Mouse (Mus musculus) thymus, adult 2 months (tissue): ENCODE measurements around the gene Dxo.

Experiments used
- CTCF ChIP-seq: fragments of 200-500 bp; IDR thresholded peaks from 2 replicates; pipeline ENCODE4 v1.5.1; 2012; ENCODE audit warnings: mild to moderate bottlenecking, control low read depth, low read length, moderate library complexity, borderline replicate concordance; ENCODE audit not compliant: control insufficient read depth, poor library complexity, insufficient read depth; ENCODE audit errors: extremely low read depth
- POLR2A ChIP-seq: fragments of 200-500 bp; IDR thresholded peaks from 2 replicates; pipeline ENCODE4 v1.6.1; 2012; ENCODE audit warnings: mild to moderate bottlenecking, low read length, control low read depth, moderate library complexity; ENCODE audit not compliant: control insufficient read depth, poor library complexity, insufficient read depth; ENCODE audit errors: extremely low read depth

DNA sequence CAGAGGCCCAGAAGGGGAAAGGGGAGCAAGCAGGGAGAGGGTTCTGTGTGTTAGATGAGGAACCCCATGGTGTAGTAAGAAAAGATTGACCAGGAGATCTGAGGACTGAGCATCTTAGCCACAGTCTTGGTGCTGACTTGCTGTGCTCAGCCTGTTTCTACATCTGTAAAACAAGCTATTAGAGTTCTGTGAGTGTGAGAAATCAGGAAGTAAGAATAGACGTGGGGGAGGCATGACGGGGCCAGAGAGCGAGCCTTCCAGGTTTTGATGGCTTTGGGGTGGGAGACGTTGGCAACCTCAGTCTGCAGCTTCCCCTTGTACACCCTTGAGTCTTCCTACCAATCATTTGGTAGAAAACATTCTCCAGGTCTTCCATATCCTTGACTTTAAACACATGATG is 21.9 kb downstream of the Dxo start:
- TF ChIP-seq CTCF (no peak), POLR2A (no peak)
